Mouse (Mus musculus) adrenal gland, adult 2 months (tissue): ENCODE results near the gene Mprip. TPM values are rescaled to one million over a fixed set of nuclear protein-coding genes. Genes with fewer than 3 reads are reported as not detected.
"Not testable (repeated sequence)": the region's sequence is repeated elsewhere in the genome, so short reads cannot be mapped to it uniquely, and the experiment has no call there.

Experiments used
- DNase-seq: peaks from one replicate; pipeline ENCODE4 v3.0.0; 2021
- polyA plus RNA-seq: library from polyadenylated mRNA; depleted of rRNA; stranded (reverse); fragments of >200 nt; gene quantifications from 2 replicates; pipeline ENCODE4 v1.2.3, GENCODE M21; 2012
- total RNA-seq, 2 experiments: library from RNA; stranded (reverse); gene quantifications; 2 replicates each; pipeline ENCODE4 v1.2.3; 2021

Mprip gene
- total and polyA plus RNA-seq, 3 experiments = 79.6 to 233 (median 190) TPM

DNA sequence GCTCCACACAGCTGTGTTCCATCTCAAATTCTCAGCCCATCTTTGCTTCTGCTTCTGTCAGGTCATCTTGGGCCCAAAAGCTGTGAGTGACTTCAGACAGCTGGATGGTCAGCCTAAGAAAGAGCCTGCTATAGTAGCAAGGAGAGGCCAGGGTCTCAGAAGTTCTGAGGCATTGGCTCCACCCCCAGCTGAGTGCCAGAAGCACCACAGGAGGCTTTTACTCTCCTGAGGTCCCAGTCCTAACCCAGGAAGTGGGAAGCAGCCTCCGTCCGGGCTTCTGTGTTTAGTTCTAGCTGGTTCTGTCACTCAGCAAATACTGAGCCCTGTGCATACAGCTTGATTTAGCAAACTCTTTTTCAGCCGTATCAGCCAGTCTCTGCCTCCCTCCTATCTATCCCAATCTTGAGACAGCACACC lies 54.3 kb downstream of the Mprip start:
- no peak for DNase-seq

- peak; percentile 88 for DNase-seq
Observed at GRCm38 (mm10) chr11:59717801-59718291, 56.7 kb downstream of the Mprip start.

DNA sequence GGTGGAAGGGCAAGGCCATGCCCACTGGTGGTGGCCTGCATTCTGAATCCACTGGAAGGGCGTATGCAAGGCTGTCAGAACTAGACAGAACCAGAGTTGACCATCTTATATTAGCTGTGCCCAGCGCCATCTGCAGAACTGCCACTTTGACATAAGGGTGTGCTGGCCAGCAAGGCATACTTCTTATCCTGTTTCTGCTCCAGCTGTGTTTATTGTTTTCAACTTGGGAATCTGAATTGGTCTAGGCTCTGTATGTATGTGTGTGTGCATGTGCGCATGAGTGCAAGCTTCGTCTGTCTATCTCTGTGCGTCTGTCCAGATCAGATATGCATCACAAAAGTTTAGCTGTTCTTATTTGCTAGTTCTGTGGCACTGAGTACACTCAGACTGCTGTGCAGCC lies 58.1 kb downstream of the Mprip start:
- DNase-seq = no peak

DNA sequence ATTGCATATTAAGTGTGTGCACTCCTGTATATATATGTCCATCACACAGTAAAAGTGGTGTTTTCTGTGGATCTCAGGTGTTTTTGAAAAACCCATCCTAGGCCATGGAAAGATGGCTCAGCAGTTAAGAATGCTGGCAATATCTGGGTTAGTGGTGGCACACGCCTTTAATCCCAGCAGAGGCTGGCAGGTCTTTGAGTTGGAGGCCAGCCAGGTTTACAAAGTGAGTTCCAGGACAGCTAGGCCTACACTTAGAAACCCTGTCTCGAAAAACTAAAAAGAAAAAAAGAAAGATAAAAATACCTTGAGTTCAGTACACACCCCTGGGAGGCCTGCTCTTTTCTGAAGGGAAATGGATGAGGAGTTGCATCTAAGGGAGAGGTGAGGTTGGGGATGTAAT lies 60.3 kb downstream of the Mprip start:
- peak; percentile 37 for DNase-seq

- no peak for DNase-seq
Observed at GRCm38 (mm10) chr11:59727204-59727603, 66.1 kb downstream of the Mprip start.

DNA sequence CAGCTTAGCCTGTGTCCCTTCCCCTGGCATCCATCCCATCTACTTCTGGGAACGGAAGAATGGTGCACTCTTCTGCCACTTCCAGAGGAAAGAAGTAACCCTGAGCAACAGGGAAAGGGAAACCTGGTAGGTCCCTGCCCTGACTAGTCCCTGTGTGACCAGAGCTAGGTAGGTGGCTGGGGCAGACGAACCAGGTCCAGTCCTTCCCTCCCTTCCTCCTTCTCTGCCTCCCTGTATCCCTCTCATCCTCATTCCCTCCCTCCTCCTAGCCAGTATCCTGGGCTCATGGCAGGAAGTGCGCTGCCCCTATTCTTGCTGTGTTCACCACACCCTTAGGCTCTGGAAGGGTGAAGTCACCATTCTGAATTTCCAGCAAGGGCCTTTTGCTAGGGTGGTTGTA lies 70.7 kb downstream of the Mprip start:
- no peak for DNase-seq

DNA sequence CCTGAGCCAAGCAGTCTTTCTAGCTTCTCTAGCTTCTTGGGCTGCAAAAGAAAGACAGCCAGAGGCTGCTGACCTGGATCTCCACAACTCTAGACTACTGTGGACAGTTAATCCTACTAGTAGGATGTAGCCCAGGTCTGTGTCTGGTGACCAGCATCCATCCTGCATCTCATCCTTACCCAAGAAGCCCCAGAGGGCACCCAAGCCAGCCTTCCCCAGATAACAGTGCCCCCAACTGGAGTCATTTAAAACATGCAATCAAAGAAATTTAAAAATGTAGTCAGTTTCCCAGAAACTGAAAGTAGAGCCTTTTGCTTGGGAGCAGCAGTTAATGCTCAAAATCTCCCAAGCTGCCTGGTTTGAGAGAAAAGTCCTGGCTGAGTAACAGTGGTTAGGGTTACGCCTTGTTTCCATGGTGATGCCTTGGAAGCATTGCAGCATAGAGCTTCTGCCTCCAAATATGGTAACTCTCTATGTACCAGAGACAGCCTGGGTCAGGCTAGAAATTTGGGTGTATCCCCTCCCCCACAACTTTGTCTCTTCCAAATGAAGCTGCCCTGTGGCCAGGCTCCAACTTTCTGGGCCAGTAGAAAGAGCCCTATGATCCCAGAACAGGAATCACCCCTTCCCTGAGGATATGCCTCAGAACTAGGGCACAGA lies 71.4 kb downstream of the Mprip start:
- peak; percentile 65 for DNase-seq

DNA sequence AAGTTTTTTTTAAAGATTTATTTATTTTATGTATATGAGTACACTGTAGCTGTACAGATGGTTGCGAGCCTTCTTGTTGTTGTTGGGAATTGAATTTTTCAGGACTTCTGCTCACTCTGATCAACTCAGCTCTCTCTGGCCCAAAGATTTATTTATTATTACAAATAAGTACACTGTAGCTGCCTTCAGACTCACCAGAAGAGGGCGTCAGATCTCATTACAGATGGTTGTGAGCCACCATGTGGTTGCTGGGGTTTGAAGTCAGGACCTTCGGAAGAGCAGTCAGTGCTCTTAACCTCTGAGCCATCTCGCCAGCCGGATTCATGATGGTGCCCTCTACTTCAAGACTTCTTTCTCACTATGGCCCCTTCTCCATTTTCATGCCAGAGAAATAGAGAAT lies 72.5 kb downstream of the Mprip start:
- not testable (repeated sequence) for DNase-seq

DNA sequence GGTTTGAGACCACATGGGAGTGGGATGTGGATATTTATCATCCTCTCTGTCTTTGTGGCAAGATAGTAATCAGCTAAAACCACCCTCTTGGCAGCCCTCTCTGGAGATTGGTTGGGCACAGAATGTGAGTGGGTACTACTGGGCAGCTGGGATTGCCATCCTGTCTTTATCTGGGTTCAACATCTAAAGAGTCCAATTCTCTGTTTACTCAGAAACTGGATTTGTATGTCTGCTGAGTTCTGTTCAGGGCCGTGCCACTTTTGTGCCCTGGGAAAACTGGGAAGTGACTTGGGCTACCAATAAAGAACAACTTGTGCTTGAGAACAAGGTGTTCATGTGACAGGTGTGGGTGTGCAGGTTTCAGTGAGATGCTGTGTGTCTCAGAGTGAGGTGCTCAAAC lies 73.2 kb downstream of the Mprip start:
- no peak for DNase-seq

- not testable (repeated sequence) for DNase-seq
Observed at GRCm38 (mm10) chr11:59735938-59736337, 74.8 kb downstream of the Mprip start.

DNA sequence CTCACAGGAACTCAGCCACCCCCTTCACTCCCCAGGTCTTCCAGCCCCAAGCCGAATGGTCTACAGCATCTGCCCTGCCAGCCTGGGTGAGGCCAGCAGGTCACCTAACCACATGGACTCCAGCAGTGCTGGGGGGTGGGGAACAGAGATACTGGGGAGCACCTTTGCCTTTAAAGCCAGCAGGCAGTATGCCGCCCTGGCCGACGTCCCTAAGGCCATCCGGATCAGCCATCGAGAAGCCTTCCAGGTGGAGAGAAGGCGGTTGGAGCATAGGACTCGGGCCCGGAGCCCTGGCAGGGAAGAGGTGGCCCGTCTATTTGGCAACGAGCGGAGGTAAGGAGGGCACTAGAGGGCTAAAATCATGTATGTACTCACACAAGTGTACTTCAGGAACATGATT lies 76.1 kb downstream of the Mprip start:
- DNase-seq = no peak

DNA sequence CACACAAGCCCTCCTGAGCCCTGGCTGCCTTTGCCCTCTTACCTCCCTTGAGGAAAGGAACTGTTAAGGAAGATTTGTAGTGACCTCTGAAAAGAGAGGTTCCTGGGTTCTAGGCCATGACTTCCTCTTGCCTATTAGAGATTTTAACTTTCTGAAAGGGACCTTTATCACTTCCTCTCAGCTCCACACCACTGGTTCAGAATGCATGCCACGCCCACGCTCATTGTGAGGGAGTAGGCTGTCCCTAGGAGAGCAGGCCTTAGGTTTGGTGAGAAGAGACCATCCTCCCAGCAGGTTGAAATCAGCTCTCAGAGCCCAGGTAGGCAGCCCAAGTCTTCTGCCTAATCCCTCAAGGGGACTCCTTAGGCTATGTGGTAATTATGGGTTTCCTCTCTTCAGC lies 78.9 kb downstream of the Mprip start:
- DNase-seq = no peak

- no peak for DNase-seq
Observed at GRCm38 (mm10) chr11:59741915-59742314, 80.8 kb downstream of the Mprip start.

GRCm38 (mm10) chr11:59743307-59743706 lies 82.2 kb downstream of the Mprip start:
- no peak for DNase-seq

DNA sequence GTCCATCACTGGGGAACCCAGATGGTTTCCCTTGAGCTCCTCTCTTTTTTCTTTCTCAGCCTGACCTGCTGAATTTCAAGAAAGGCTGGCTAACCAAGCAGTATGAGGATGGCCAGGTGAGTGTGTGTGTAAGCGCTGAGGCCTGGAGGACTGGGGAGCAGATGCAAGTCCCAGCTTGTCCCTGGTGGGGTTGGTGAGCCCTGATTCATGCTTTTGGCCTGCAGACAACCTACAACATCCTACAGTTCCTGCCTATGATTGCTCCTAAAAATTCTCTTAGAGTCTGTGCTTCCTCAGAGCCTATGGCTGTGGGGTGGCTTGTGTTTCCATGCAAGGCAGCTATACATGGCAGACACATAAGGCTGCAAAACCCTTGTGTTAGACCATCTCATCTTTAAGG lies 82.6 kb downstream of the Mprip start:
- DNase-seq = no peak

- DNase-seq = no peak
Observed at GRCm38 (mm10) chr11:59744374-59744773, 83.3 kb downstream of the Mprip start.

DNA sequence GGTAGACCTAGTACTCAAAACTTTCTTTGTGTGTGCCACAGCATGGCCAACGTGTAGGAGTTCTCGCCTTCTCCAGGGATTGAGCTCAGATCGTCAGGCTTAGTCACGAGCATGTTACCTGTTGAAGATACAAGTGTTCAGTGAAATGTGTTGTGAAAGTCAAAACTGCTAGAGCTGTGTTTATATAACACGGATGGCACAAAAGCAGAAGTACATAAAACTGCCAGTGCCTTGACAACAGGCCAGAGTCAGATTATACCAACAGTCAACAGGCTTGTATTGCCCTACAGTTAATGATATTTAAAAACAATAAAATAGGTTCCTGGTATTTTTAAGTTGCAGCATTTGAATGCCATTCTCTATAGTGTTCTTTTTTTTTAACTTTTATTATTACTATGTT lies 84.7 kb downstream of the Mprip start:
- no peak for DNase-seq

DNA sequence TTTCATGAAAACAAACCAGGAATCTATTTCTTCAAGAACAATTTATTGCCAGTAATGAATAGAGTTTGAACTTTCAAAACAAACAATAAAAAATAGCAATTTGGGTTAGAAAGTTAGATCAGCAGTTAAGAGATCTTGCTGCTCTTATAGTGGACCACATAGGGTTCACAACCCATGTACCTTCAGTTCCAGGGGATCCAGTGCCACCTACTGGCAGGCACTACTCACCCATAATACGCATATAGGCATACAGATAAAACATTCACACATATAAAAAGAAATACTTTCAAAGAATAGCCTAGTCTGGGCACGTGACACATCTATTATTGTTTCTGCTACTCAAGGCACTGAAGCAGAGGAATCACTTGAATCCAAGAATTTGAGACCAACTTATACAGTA lies 85.5 kb downstream of the Mprip start:
- peak; percentile 56 for DNase-seq

DNA sequence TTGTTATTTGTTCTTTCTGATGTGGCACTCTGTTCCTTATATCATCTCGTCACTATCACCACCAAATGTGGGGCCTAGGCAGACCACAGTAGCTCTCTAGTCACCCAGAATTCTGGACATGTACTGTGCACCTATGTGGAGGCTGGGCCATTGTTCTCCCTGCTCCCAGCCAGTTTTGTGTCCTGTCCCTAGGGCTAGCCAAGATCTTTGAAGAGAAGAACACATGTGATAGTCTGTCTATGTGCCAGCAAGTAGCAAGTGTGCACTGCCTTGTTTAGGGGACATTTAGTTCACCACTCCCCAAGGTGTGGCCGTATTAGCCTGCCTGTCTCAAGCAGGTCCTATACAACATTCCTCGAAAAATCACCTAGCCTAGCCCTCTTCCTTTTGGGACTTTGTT lies 87.9 kb downstream of the Mprip start:
- DNase-seq = no peak

DNA sequence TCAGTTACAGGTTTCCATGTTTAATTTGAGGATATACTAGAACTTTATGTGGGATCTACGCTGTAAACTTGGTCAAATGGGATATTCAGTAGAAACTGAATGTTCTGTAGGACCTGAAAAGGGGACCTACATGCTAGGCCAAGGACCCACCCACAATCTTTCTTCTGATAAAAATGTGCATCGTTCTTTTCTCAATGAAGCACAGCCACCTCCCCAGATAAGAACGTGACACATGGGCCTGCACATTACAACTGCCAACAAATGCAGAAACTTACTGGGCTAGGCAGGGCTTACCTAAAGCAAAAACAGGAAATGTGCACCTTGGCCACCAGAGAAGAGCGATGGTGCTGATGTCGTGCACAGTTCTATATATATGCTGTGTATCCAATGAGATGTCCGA lies 93.4 kb downstream of the Mprip start:
- no peak for DNase-seq

DNA sequence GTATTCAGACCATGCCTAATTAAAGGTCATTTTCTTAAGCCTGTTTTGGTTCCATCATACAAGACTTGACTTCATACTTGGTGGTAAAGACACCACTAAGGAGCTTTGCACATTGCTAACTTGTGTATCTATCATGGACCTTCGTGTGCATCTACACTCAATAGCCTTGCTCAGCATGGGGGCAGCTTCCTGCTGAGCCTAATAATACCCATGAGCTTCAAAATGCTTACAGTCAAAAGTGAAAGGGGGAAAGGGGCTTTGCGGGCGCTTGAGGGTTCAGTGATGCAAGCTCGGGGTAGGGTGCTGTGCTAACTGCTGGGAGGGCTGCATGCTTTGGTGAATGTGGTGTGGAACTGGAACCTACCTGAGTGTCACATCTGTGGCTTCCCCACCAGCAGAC lies 95.2 kb downstream of the Mprip start:
- no peak for DNase-seq

GRCm38 (mm10) chr11:59758191-59758985 lies 97.3 kb downstream of the Mprip start:
- DNase-seq = no peak

DNA sequence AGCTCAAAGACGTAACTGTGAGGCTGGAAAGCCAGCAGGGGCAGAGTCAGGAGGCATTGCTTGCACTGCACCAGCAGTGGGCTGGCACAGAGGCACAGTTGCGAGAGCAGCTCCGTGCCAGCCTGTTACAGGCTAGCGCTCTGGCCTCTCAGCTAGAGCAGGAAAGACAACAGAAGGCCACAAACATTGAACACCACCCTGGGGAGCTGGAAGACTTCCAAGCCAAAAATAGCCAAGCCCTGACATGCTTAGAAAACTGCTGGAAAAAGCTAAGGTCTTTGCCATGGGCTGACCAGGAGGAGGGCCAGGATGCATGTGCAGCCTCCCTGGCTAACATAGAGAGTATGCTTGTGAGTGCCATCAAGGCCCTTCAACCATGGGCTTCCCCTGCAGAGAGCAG lies 98.1 kb downstream of the Mprip start:
- DNase-seq = peak; percentile 82

DNA sequence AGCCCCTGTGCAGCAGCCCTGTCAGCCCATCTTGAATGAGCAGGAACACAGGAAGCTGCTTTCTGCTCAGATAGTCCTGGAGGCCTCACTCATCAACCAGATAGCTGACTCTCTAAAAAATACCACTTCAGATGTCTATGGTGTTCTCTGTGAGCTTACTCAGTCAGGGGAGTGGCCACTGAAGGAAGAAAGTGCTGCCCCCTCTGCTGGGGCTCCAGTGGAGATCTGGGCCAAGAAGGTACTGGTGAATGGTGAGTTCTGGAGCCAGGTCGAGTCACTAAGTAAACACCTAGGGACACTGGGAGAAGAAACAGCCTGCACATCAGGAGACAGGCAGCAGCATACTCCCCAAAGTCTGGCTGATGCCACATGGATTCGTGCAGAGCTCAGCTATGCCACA lies 98.5 kb downstream of the Mprip start:
- no peak for DNase-seq
